Comparison of ENCODE assay signal across 22 mouse cellular contexts in genomic region chr6:93979241-93979640, GRCm38 (mm10).
DNase-seq lines count a peak whose midpoint lies in the region.
"Had no signal": no experiment of that assay in that cellular context is flagged by ENCODE, and none has a peak within 500 bp of the region (broad histone marks: within the 10 kb centered on the region; RNA-seq: fewer than 3 reads in every experiment).

No protein-coding gene starts in this region.

- H3K4me3 ChIP-seq in heart, embryonic 10.5 days: no peak overlapping the region
- H3K4me3 ChIP-seq: embryonic facial prominence, embryonic 13.5 days; embryonic facial prominence, embryonic 15.5 days; erythroblast, embryonic 14.5 days; forebrain, embryonic 10.5 days; forebrain, embryonic 12.5 days had no signal

- DNase-seq in ES-CJ7 (ENCODE audit: low read depth, low spot score) (peak; percentile 96), R1 (ENCODE audit: low read depth, low spot score) (peak; percentile 98), ZHBTc4 (ENCODE audit: low read depth, low spot score) (peak; percentile 91)
- DNase-seq in heart, embryonic 10.5 days (ENCODE audit: low spot score): no peak
- no peak for DNase-seq in left cerebral cortex, adult 11 months (ENCODE audit: low spot score)
- no peak for DNase-seq in embryo, embryonic 10 days (ENCODE audit: low spot score)
- DNase-seq: adrenal gland, adult 2 months; adrenal gland, postnatal 10 days; adrenal gland, postnatal 25 days; cerebellum, adult 11 months; cerebellum, adult 18-20 months; cerebellum, adult 9-10 months; cerebellum, postnatal 10 days; cerebellum, postnatal 25 days; embryo, embryonic 11 days had no signal

- H3K27ac ChIP-seq in heart, embryonic 10.5 days: no peak overlapping the region
- H3K27ac ChIP-seq: embryonic facial prominence, embryonic 13.5 days; embryonic facial prominence, embryonic 15.5 days; forebrain, embryonic 10.5 days; forebrain, embryonic 12.5 days had no signal

- 0 out of 2 replicates have a peak, but pooled peaks cover 3% of the 10 kb centered on the region for H3K36me3 ChIP-seq in heart, embryonic 10.5 days
- H3K36me3 ChIP-seq: embryonic facial prominence, embryonic 13.5 days; embryonic facial prominence, embryonic 15.5 days; forebrain, embryonic 10.5 days; forebrain, embryonic 12.5 days; G1E had no signal

- 84% methylated on average over 3 of the region's 3 CpGs for WGBS in heart, embryonic 10.5 days

- H3K4me1 ChIP-seq in heart, embryonic 10.5 days: peaks cover 38% of the 10 kb centered on the region

- no peaks in the 10 kb centered on the region for H3K9me3 ChIP-seq in heart, embryonic 10.5 days
- H3K9me3 ChIP-seq: embryonic facial prominence, embryonic 15.5 days; forebrain, embryonic 10.5 days; forebrain, embryonic 12.5 days had no signal

- H3K27me3 ChIP-seq in heart, embryonic 10.5 days (ENCODE audit: insufficient read depth, poor library complexity, severe bottlenecking): no peaks in the 10 kb centered on the region
- H3K27me3 ChIP-seq: embryonic facial prominence, embryonic 13.5 days; embryonic facial prominence, embryonic 15.5 days; forebrain, embryonic 12.5 days; Patski had no signal

Comparison
In these comparisons a context has a peak if more than half of its experiments do, and no peak if none do; other contexts are left out.
1. DNase-seq: peak in ES-CJ7 (single experiment), R1 (single experiment) and ZHBTc4 (single experiment); none in heart, embryonic 10.5 days (single experiment), left cerebral cortex, adult 11 months (single experiment) and embryo, embryonic 10 days (single experiment).